Mouse (Mus musculus) liver, embryonic 14.5 days (tissue): ENCODE results near the gene Inpp5b.
A peak's percentile ranks its signal among the peaks of the same experiment; 100 is the strongest.

Source experiments
- CTCF ChIP-seq: IDR thresholded peaks from 2 replicates; pipeline ENCODE4 v1.5.1; 2016; ENCODE audit warnings: antibody characterized with exemption, low read depth, control low read depth
- EP300 ChIP-seq: IDR thresholded peaks from 2 replicates; pipeline ENCODE4 v1.6.1; 2016; ENCODE audit warnings: antibody characterized with exemption, low read depth

- TF ChIP-seq EP300 (no peak), CTCF (peak; percentile 43; the same call in 1 of the 2 replicates)
Measured at GRCm38 (mm10) chr4:124840998-124841397, 99.3 kb downstream of the Inpp5b start.
